Mouse (Mus musculus) kidney, adult 11 months (tissue): ENCODE measurements around the gene Thegl.
A peak's percentile ranks its signal among the peaks of the same experiment; 100 is the strongest.
"Not testable (repeated sequence)": the region's sequence is repeated elsewhere in the genome, so short reads cannot be mapped to it uniquely, and the experiment has no call there.

ENCODE experiments used
- DNase-seq: peaks from one replicate; pipeline ENCODE4 v3.0.0; 2022

Thegl gene

GRCm38 (mm10) chr5:77015544-77016482, at the start of gene Thegl:
Thegl (plus strand) TSS chr5:77016023.
- DNase-seq: peak; percentile 76

- no peak for DNase-seq
Measured at GRCm38 (mm10) chr5:76969250-76969649, 46.6 kb upstream of the Thegl start.

GRCm38 (mm10) chr5:76971115-76971514, 44.7 kb upstream of the Thegl start:
- DNase-seq: not testable (repeated sequence)

GRCm38 (mm10) chr5:76973488-76973887, 42.3 kb upstream of the Thegl start:
- DNase-seq: no peak

- DNase-seq: no peak
Measured at GRCm38 (mm10) chr5:76974207-76974553, 41.6 kb upstream of the Thegl start.

- DNase-seq: peak; percentile 75
Measured at GRCm38 (mm10) chr5:76974554-76975285, 41.1 kb upstream of the Thegl start, which contains the start of gene Srp72. Srp72 (plus strand) TSS chr5:76974683.

GRCm38 (mm10) chr5:76975736-76976135, 40.1 kb upstream of the Thegl start:
- DNase-seq: no peak

- no peak for DNase-seq
Measured at GRCm38 (mm10) chr5:76984015-76984414, 31.8 kb upstream of the Thegl start.

GRCm38 (mm10) chr5:76990789-76991188, 25.0 kb upstream of the Thegl start:
- DNase-seq: no peak

GRCm38 (mm10) chr5:76993174-76993814, 22.5 kb upstream of the Thegl start:
- DNase-seq: no peak

- DNase-seq: no peak
Measured at GRCm38 (mm10) chr5:76998416-76998815, 17.4 kb upstream of the Thegl start.

- DNase-seq: no peak
Measured at GRCm38 (mm10) chr5:77001192-77001591, 14.6 kb upstream of the Thegl start.

GRCm38 (mm10) chr5:77004051-77004821, 11.6 kb upstream of the Thegl start, which contains the start of gene Arl9:
Arl9 (plus strand) TSS chr5:77004055.
- DNase-seq: no peak

- no peak for DNase-seq
Measured at GRCm38 (mm10) chr5:77010352-77010751, 5.5 kb upstream of the Thegl start.

- DNase-seq: no peak
Measured at GRCm38 (mm10) chr5:77011082-77011481, 4.7 kb upstream of the Thegl start.

GRCm38 (mm10) chr5:77013171-77013570, 2.7 kb upstream of the Thegl start:
- DNase-seq: no peak

- no peak for DNase-seq
Measured at GRCm38 (mm10) chr5:77028034-77028433, 12.2 kb downstream of the Thegl start.

- no peak for DNase-seq
Measured at GRCm38 (mm10) chr5:77029735-77030134, 13.9 kb downstream of the Thegl start.

GRCm38 (mm10) chr5:77035101-77035500, 19.3 kb downstream of the Thegl start:
- not testable (repeated sequence) for DNase-seq

- no peak for DNase-seq
Measured at GRCm38 (mm10) chr5:77038451-77038850, 22.6 kb downstream of the Thegl start.

GRCm38 (mm10) chr5:77039391-77039790, 23.6 kb downstream of the Thegl start:
- DNase-seq: no peak

GRCm38 (mm10) chr5:77044362-77044761, 28.5 kb downstream of the Thegl start:
- no peak for DNase-seq
